Mouse (Mus musculus) forebrain, embryonic 12.5 days (tissue): ENCODE measurements around the gene Hmga1b. TPM values are rescaled to one million over a fixed set of nuclear protein-coding genes. Genes with fewer than 3 reads are reported as not detected.

Source experiments
- ATAC-seq: fragments of 200-750 bp; cut with Nextera tagmentation; 2 replicates; pipeline ENCODE4 v1.8.0; 2017; ENCODE audit warnings: moderate TSS enrichment; ENCODE audit not compliant: low FRiP score
- H3K27ac ChIP-seq: fragments of 300-500 bp; sonication (generic); 2 replicates; pipeline ENCODE4 v1.5.1; 2016; ENCODE audit warnings: mild to moderate bottlenecking
- H3K27me3 ChIP-seq: fragments of 300-500 bp; sonication (generic); 2 replicates; pipeline ENCODE4 v1.6.1; 2016; ENCODE audit warnings: mild to moderate bottlenecking
- H3K36me3 ChIP-seq: fragments of 300-500 bp; sonication (generic); replicated peaks from 2 replicates; pipeline ENCODE4 v1.6.1; 2016; ENCODE audit warnings: mild to moderate bottlenecking
- H3K4me1 ChIP-seq: fragments of 300-500 bp; sonication (generic); 2 replicates; pipeline ENCODE4 v1.6.1; 2016
- H3K4me2 ChIP-seq: fragments of 300-500 bp; sonication (generic); 2 replicates; pipeline ENCODE4 v1.6.1; 2016; ENCODE audit warnings: mild to moderate bottlenecking, moderate library complexity
- H3K4me3 ChIP-seq: fragments of 300-500 bp; sonication (generic); replicated peaks from 2 replicates; pipeline ENCODE4 v1.5.1; 2016; ENCODE audit warnings: mild to moderate bottlenecking
- H3K9ac ChIP-seq: fragments of 300-500 bp; sonication (generic); 2 replicates; pipeline ENCODE4 v1.6.1; 2016; ENCODE audit warnings: mild to moderate bottlenecking
- H3K9me3 ChIP-seq: fragments of 300-500 bp; sonication (generic); 2 replicates; pipeline ENCODE4 v1.6.1; 2016
- WGBS: fragments of 180-500 bp; shearing (Covaris S2); methylation state at CpG from one replicate; pipeline ENCODE4 v1.1.7; 2016; 5-methylcytosine and 5-hydroxymethylcytosine counted together
- polyA plus RNA-seq: library from polyadenylated mRNA; unstranded; fragments of >200 nt; fragmentation: Nextera tagmentation; extraction: Ambion mirVana; gene quantifications from 2 replicates; pipeline ENCODE4 v1.2.1, GENCODE M21; 2016

Hmga1b gene
- polyA plus RNA-seq, 1 experiment from 2014 or later = 5.2 TPM

- Histone ChIP-seq H3K36me3 (peaks cover 36% of the 10 kb centered on the region), H3K9me3 (no peaks in the 10 kb centered on the region), H3K4me3 (peak within 1 kb of the TSS; percentile 98), H3K27ac (peak within 1 kb of the TSS; percentile 75), H3K9ac (peak within 1 kb of the TSS; percentile 95), H3K27me3 (no peaks in the 10 kb centered on the region), H3K4me1 (peaks cover 31% of the 10 kb centered on the region), H3K4me2 (peak within 1 kb of the TSS; percentile 99)
- 3% methylated on average over 59 of the region's 59 CpGs for WGBS
- ATAC-seq = peak; percentile 89
These were observed 33.4 kb downstream of the Hmga1b start, which contains the start of gene Dus1l for GRCm38 (mm10) chr11:120795756-120796613. Gene Dus1l, minus strand, starts transcription at chr11:120796403.

- Histone ChIP-seq H3K27ac (peak overlapping the region; percentile 75), H3K4me3 (peak overlapping the region; percentile 98), H3K36me3 (peaks cover 30% of the 10 kb centered on the region), H3K9ac (peak overlapping the region; percentile 38), H3K9me3 (no peaks in the 10 kb centered on the region), H3K27me3 (no peaks in the 10 kb centered on the region), H3K4me2 (peak overlapping the region; percentile 99), H3K4me1 (peaks cover 31% of the 10 kb centered on the region)
- peak; percentile 54; the same call in 1 of the 2 replicates for ATAC-seq
- WGBS = 23% methylated on average over 8 of the region's 8 CpGs
These were observed 34.0 kb downstream of the Hmga1b start for GRCm38 (mm10) chr11:120796614-120796946.

GRCm38 (mm10) chr11:120798244-120798643, 35.6 kb downstream of the Hmga1b start:
- Histone ChIP-seq H3K9me3 (no peaks in the 10 kb centered on the region), H3K4me2 (no peak overlapping the region), H3K4me3 (no peak overlapping the region), H3K27me3 (no peaks in the 10 kb centered on the region), H3K9ac (no peak overlapping the region), H3K4me1 (peaks cover 31% of the 10 kb centered on the region), H3K27ac (no peak overlapping the region), H3K36me3 (peaks cover 13% of the 10 kb centered on the region; the same call in 1 of the 2 replicates)
- no peak for ATAC-seq
- WGBS = 93% methylated on average over 3 of the region's 3 CpGs

GRCm38 (mm10) chr11:120799316-120799890, 36.8 kb downstream of the Hmga1b start:
- 83% methylated on average over 6 of the region's 6 CpGs for WGBS

GRCm38 (mm10) chr11:120800061-120800904, 37.7 kb downstream of the Hmga1b start:
- Histone ChIP-seq H3K9ac (no peak overlapping the region; the same call in 1 of the 2 replicates), H3K36me3 (peaks cover 4% of the 10 kb centered on the region), H3K27ac (peak overlapping the region; percentile 42; the same call in 1 of the 2 replicates), H3K4me3 (no peak overlapping the region), H3K4me1 (peaks cover 19% of the 10 kb centered on the region), H3K4me2 (no peak overlapping the region; the same call in 1 of the 2 replicates), H3K9me3 (no peaks in the 10 kb centered on the region), H3K27me3 (no peaks in the 10 kb centered on the region)
- peak; percentile 62; the same call in 1 of the 2 replicates for ATAC-seq
- 15% methylated on average over 10 of the region's 10 CpGs for WGBS

More at GRCm38 (mm10) chr11:120799316-120799890, 36.8 kb downstream of the Hmga1b start:
- Histone ChIP-seq H3K9ac (no peak overlapping the region), H3K4me3 (no peak overlapping the region), H3K27me3 (no peaks in the 10 kb centered on the region), H3K36me3 (peaks cover 3% of the 10 kb centered on the region; the same call in 1 of the 2 replicates), H3K27ac (no peak overlapping the region), H3K4me2 (no peak overlapping the region), H3K4me1 (peaks cover 28% of the 10 kb centered on the region), H3K9me3 (no peaks in the 10 kb centered on the region)
- ATAC-seq = no peak

GRCm38 (mm10) chr11:120804274-120804673, 41.7 kb downstream of the Hmga1b start:
- whole genome bisulfite sequencing = 79% methylated on average over 7 of the region's 7 CpGs
- Histone ChIP-seq H3K27ac (no peak overlapping the region), H3K4me2 (no peak overlapping the region), H3K4me3 (no peak overlapping the region), H3K9me3 (no peaks in the 10 kb centered on the region), H3K4me1 (peaks cover 10% of the 10 kb centered on the region), H3K9ac (no peak overlapping the region), H3K36me3 (peaks cover 44% of the 10 kb centered on the region), H3K27me3 (no peaks in the 10 kb centered on the region)
- ATAC-seq = no peak

GRCm38 (mm10) chr11:120804769-120805168, 42.2 kb downstream of the Hmga1b start:
- H3K36me3 ChIP-seq = peaks cover 49% of the 10 kb centered on the region
- peaks cover 9% of the 10 kb centered on the region for H3K4me1 ChIP-seq
- no peak overlapping the region for H3K4me3 ChIP-seq
- no peak for ATAC-seq
- no peaks in the 10 kb centered on the region for H3K27me3 ChIP-seq
- WGBS = 72% methylated on average over 4 of the region's 4 CpGs
- no peak overlapping the region for H3K4me2 ChIP-seq
- H3K9ac ChIP-seq = no peak overlapping the region
- H3K27ac ChIP-seq = no peak overlapping the region
- H3K9me3 ChIP-seq = no peaks in the 10 kb centered on the region

GRCm38 (mm10) chr11:120805375-120806298, 43.0 kb downstream of the Hmga1b start:
- H3K36me3 ChIP-seq = peaks cover 57% of the 10 kb centered on the region
- H3K27me3 ChIP-seq = no peaks in the 10 kb centered on the region

GRCm38 (mm10) chr11:120808010-120808409, 45.4 kb downstream of the Hmga1b start:
- ATAC-seq = no peak
- H3K36me3 ChIP-seq = peaks cover 81% of the 10 kb centered on the region
- no peak overlapping the region for H3K27ac ChIP-seq
- H3K27me3 ChIP-seq = no peaks in the 10 kb centered on the region
- no peak overlapping the region for H3K4me2 ChIP-seq
- no peaks in the 10 kb centered on the region for H3K4me1 ChIP-seq
- no peak overlapping the region for H3K9ac ChIP-seq
- WGBS = 94% methylated on average over 12 of the region's 12 CpGs
- H3K4me3 ChIP-seq = no peak overlapping the region
- no peaks in the 10 kb centered on the region for H3K9me3 ChIP-seq

More at GRCm38 (mm10) chr11:120805375-120806298, 43.0 kb downstream of the Hmga1b start:
- 91% methylated on average over 7 of the region's 7 CpGs for WGBS
- Histone ChIP-seq H3K9ac (no peak overlapping the region), H3K4me1 (0 out of 2 replicates have a peak, but pooled peaks cover 2% of the 10 kb centered on the region), H3K4me3 (no peak overlapping the region), H3K9me3 (no peaks in the 10 kb centered on the region), H3K27ac (no peak overlapping the region), H3K4me2 (no peak overlapping the region)
- ATAC-seq = no peak

- no peak overlapping the region for H3K4me3 ChIP-seq
- no peak for ATAC-seq
- H3K4me1 ChIP-seq = no peaks in the 10 kb centered on the region
- H3K9me3 ChIP-seq = no peaks in the 10 kb centered on the region
- H3K4me2 ChIP-seq = no peak overlapping the region
- H3K27me3 ChIP-seq = no peaks in the 10 kb centered on the region
- no peak overlapping the region for H3K27ac ChIP-seq
- H3K36me3 ChIP-seq = peaks cover 100% of the 10 kb centered on the region
- no peak overlapping the region for H3K9ac ChIP-seq
- 94% methylated on average over 16 of the region's 16 CpGs for WGBS
These were observed 49.5 kb downstream of the Hmga1b start for GRCm38 (mm10) chr11:120812068-120812467.
